Mouse (Mus musculus) cerebellum, adult 2 months (tissue): ENCODE measurements around the gene Bri3. TPM values are rescaled to one million over a fixed set of nuclear protein-coding genes. Genes with fewer than 3 reads are reported as not detected.
"Not testable (repeated sequence)": the region's sequence is repeated elsewhere in the genome, so short reads cannot be mapped to it uniquely, and the experiment has no call there.

Experiments used
- DNase-seq, 2 experiments: peaks; one replicate each; pipeline ENCODE4 v3.0.0; 2021
- H3K27ac ChIP-seq: fragments of 200-500 bp; 2 replicates; pipeline ENCODE4 v1.5.1; 2012; ENCODE audit warnings: low read length, control low read depth, inconsistent platforms; ENCODE audit not compliant: insufficient read depth
- H3K27me3 ChIP-seq: fragments of 200-500 bp; 2 replicates; pipeline ENCODE4 v1.6.1; 2012; ENCODE audit warnings: inconsistent platforms, mild to moderate bottlenecking, low read length, moderate library complexity; ENCODE audit not compliant: control insufficient read depth, insufficient read depth
- H3K4me1 ChIP-seq: fragments of 200-500 bp; 2 replicates; pipeline ENCODE4 v1.6.1; 2011; ENCODE audit warnings: low read length; ENCODE audit not compliant: control insufficient read depth, insufficient read depth
- H3K4me3 ChIP-seq: fragments of 200-500 bp; replicated peaks from 2 replicates; pipeline ENCODE3; 2011; ENCODE audit warnings: mild to moderate bottlenecking, low read depth, low read length, control low read depth; ENCODE audit not compliant: insufficient read depth
- CTCF ChIP-seq: fragments of 200-500 bp; IDR thresholded peaks from 2 replicates; pipeline ENCODE4 v1.5.1; 2011; ENCODE audit warnings: low read depth, mild to moderate bottlenecking, control low read depth, low read length, moderate library complexity, borderline replicate concordance; ENCODE audit not compliant: insufficient read depth
- POLR2A ChIP-seq: fragments of 200-500 bp; IDR thresholded peaks from 2 replicates; pipeline ENCODE4 v1.6.1; 2011; ENCODE audit warnings: low read length, control low read depth, borderline replicate concordance; ENCODE audit not compliant: insufficient read depth
- WGBS: fragments of 180-500 bp; shearing (Covaris S2); methylation state at CpG from one replicate; pipeline ENCODE4 v1.1.7; 2018; 5-methylcytosine and 5-hydroxymethylcytosine counted together
- polyA plus RNA-seq: library from polyadenylated mRNA; depleted of rRNA; stranded (reverse); fragments of >200 nt; gene quantifications from 2 replicates; pipeline ENCODE4 v1.2.3, GENCODE M21; 2012

Gene Bri3
- polyA plus RNA-seq, 1 experiment = 72.5 TPM

- TF ChIP-seq CTCF (no peak), POLR2A (no peak)
- H3K27me3 ChIP-seq = no peaks in the 10 kb centered on the region
- no peak for DNase-seq
- H3K4me1 ChIP-seq = no peaks in the 10 kb centered on the region
- WGBS = 22% methylated on average over 10 of the region's 10 CpGs
- no peak overlapping the region for H3K27ac ChIP-seq
- peak overlapping the region; percentile 54 for H3K4me3 ChIP-seq
These were observed 114.3 kb downstream of the Bri3 start for GRCm38 (mm10) chr5:144358592-144358917.

- Histone ChIP-seq H3K27me3 (no peaks in the 10 kb centered on the region), H3K4me3 (no peak overlapping the region), H3K27ac (no peak overlapping the region), H3K4me1 (no peaks in the 10 kb centered on the region)
- DNase-seq = no peak
- no peak for TF ChIP-seq POLR2A
- TF ChIP-seq CTCF = no peak
- WGBS = 87% methylated on average over 6 of the region's 6 CpGs
These were observed 115.6 kb downstream of the Bri3 start for GRCm38 (mm10) chr5:144359886-144360285.

GRCm38 (mm10) chr5:144360346-144360745 is 116.1 kb downstream of the Bri3 start:
- 7% methylated on average over 6 of the region's 6 CpGs for WGBS
- DNase-seq = peak; percentile 12 to 62
- Histone ChIP-seq H3K27ac (no peak overlapping the region), H3K4me1 (no peaks in the 10 kb centered on the region), H3K27me3 (no peaks in the 10 kb centered on the region), H3K4me3 (no peak overlapping the region)
- no peak for TF ChIP-seq CTCF
- no peak for TF ChIP-seq POLR2A

- Histone ChIP-seq H3K27ac (no peak overlapping the region), H3K4me1 (no peaks in the 10 kb centered on the region), H3K27me3 (no peaks in the 10 kb centered on the region), H3K4me3 (no peak overlapping the region)
- TF ChIP-seq CTCF (no peak), POLR2A (no peak)
- no peak for DNase-seq
- WGBS = 93% methylated on average over 11 of the region's 11 CpGs
These were observed 120.6 kb downstream of the Bri3 start for GRCm38 (mm10) chr5:144364680-144365357.

GRCm38 (mm10) chr5:144366551-144366950 is 122.3 kb downstream of the Bri3 start:
- WGBS = 77% methylated on average over 6 of the region's 6 CpGs
- H3K4me1 ChIP-seq, H3K27ac ChIP-seq, H3K27me3 ChIP-seq, DNase-seq, H3K4me3 ChIP-seq: not testable (repeated sequence)

- H3K27me3 ChIP-seq = no peaks in the 10 kb centered on the region
These were observed 124.5 kb downstream of the Bri3 start for GRCm38 (mm10) chr5:144368661-144369205.

GRCm38 (mm10) chr5:144370986-144371385 is 126.7 kb downstream of the Bri3 start:
- Histone ChIP-seq H3K4me1 (no peaks in the 10 kb centered on the region), H3K4me3 (no peak overlapping the region), H3K27me3 (no peaks in the 10 kb centered on the region), H3K27ac (no peak overlapping the region)
- no peak for DNase-seq
- WGBS = 15% methylated on average over 6 of the region's 6 CpGs
- TF ChIP-seq CTCF (no peak), POLR2A (no peak)

More at GRCm38 (mm10) chr5:144368661-144369205, 124.5 kb downstream of the Bri3 start:
- no peak for DNase-seq
- Histone ChIP-seq H3K4me3 (no peak overlapping the region), H3K27ac (no peak overlapping the region), H3K4me1 (no peaks in the 10 kb centered on the region)
- TF ChIP-seq POLR2A = no peak
- 52% methylated on average over 9 of the region's 9 CpGs for WGBS

- H3K4me1 ChIP-seq = no peaks in the 10 kb centered on the region
- no peaks in the 10 kb centered on the region for H3K27me3 ChIP-seq
- no peak for TF ChIP-seq CTCF
- no peak overlapping the region for H3K4me3 ChIP-seq
- no peak for DNase-seq
- no peak overlapping the region for H3K27ac ChIP-seq
- WGBS = 83% methylated on average over 2 of the region's 2 CpGs
These were observed 127.9 kb downstream of the Bri3 start for GRCm38 (mm10) chr5:144372177-144372576.

- H3K4me3 ChIP-seq = no peak overlapping the region
- H3K27ac ChIP-seq = no peak overlapping the region
- WGBS = 78% methylated on average over 2 of the region's 2 CpGs
- no peaks in the 10 kb centered on the region for H3K4me1 ChIP-seq
- H3K27me3 ChIP-seq = no peaks in the 10 kb centered on the region
- TF ChIP-seq CTCF (no peak), POLR2A (no peak)
- no peak for DNase-seq
These were observed 128.6 kb downstream of the Bri3 start for GRCm38 (mm10) chr5:144372885-144373284.
